Mouse (Mus musculus) megakaryocyte, embryonic 14.5 days (primary cell): ENCODE measurements at regions not wholly inside any gene's neighbourhood (a gene's known extent, or its start where the extent isn't known, plus 50 kb on each side); places are given as distances from the start of the nearest gene placed in this dataset.

ENCODE experiments used
- H3K27me3 ChIP-seq: replicated peaks from 2 replicates; pipeline ENCODE3; 2012; ENCODE audit warnings: inconsistent platforms
- H3K36me3 ChIP-seq: replicated peaks from 2 replicates; pipeline ENCODE3; 2012; ENCODE audit warnings: low read length, inconsistent platforms, mixed read lengths
- H3K4me1 ChIP-seq: 2 replicates; pipeline ENCODE4 v1.6.1; 2012; ENCODE audit warnings: inconsistent platforms
- H3K4me3 ChIP-seq: replicated peaks from 2 replicates; pipeline ENCODE3; 2012; ENCODE audit warnings: moderate library complexity, mild to moderate bottlenecking, inconsistent platforms
- H3K9me3 ChIP-seq: 2 replicates; pipeline ENCODE4 v1.6.1; 2012; ENCODE audit warnings: inconsistent platforms
- FLI1 ChIP-seq: IDR thresholded peaks from 2 replicates; pipeline ENCODE4 v1.6.1; 2012; ENCODE audit warnings: low read length, inconsistent platforms, mixed read lengths
- GATA1 ChIP-seq: IDR thresholded peaks from 3 replicates; pipeline ENCODE4 v1.6.1; 2012; ENCODE audit warnings: mixed read lengths, low read length, inconsistent platforms, borderline replicate concordance

DNA sequence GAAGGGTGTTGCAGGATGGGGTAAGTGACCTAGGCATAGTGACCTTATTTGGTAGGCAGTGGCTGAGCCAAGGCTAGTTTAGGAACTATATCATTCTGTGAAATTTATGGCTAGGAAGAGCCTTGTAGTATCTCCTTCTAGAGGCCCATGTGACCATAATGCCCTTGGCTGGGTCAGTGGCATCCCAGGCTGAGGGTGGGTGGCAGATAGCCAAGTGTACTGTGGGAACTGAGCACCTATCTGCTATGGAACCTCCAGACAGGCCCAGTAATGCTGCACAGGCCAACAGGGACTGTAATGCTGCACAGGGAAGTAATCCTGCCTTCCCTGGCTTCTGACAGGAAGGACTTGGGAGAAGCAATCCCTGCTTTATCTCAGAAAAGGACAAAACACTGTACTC is 500.6 kb upstream of the Mki67 start:
- H3K4me3 ChIP-seq, result no peak overlapping the region
- TF ChIP-seq GATA1, result no peak
- TF ChIP-seq FLI1, result no peak
- peaks cover 8% of the 10 kb centered on the region; the same call in 1 of the 2 replicates for H3K9me3 ChIP-seq
- H3K36me3 ChIP-seq, result no peaks in the 10 kb centered on the region
- no peaks in the 10 kb centered on the region for H3K4me1 ChIP-seq
- H3K27me3 ChIP-seq, result no peaks in the 10 kb centered on the region

DNA sequence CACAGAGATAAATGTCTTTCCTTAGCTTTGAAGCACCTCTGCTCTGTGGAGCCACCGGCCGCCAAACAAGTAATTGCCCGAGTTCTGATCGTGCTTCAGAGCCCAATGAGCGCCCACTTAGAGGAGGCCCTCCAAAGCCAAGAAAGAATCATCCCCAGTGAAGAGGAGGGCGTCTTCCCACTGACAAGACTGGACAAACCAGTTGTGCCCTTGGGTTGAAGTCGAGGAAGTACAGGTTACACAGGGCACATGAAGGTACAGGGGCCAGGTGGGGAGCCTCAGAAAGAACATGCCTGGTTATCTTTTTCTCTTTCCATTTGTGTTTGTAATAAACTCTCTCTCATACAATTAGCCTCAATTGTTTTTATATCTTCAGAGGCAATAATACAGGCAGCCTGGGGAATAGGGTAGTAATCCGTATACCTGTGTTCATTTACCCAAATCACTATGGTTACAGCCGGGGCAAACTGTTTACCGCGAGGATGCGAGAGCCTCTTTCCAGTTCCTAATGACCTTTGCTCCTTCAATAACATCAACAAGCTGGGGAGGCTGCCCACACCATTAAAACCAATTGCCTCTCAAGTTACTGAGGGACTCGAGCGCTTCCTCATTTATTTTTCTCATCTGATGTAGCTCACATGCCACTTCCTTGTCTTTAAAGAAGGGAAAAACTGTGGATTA is 503.5 kb upstream of the Mki67 start:
- H3K4me3 ChIP-seq, result no peak overlapping the region
- H3K4me1 ChIP-seq, result no peaks in the 10 kb centered on the region
- H3K9me3 ChIP-seq, result peaks cover 6% of the 10 kb centered on the region; the same call in 1 of the 2 replicates
- TF ChIP-seq FLI1 (no peak), GATA1 (no peak)
- H3K27me3 ChIP-seq, result no peaks in the 10 kb centered on the region
- H3K36me3 ChIP-seq, result no peaks in the 10 kb centered on the region

DNA sequence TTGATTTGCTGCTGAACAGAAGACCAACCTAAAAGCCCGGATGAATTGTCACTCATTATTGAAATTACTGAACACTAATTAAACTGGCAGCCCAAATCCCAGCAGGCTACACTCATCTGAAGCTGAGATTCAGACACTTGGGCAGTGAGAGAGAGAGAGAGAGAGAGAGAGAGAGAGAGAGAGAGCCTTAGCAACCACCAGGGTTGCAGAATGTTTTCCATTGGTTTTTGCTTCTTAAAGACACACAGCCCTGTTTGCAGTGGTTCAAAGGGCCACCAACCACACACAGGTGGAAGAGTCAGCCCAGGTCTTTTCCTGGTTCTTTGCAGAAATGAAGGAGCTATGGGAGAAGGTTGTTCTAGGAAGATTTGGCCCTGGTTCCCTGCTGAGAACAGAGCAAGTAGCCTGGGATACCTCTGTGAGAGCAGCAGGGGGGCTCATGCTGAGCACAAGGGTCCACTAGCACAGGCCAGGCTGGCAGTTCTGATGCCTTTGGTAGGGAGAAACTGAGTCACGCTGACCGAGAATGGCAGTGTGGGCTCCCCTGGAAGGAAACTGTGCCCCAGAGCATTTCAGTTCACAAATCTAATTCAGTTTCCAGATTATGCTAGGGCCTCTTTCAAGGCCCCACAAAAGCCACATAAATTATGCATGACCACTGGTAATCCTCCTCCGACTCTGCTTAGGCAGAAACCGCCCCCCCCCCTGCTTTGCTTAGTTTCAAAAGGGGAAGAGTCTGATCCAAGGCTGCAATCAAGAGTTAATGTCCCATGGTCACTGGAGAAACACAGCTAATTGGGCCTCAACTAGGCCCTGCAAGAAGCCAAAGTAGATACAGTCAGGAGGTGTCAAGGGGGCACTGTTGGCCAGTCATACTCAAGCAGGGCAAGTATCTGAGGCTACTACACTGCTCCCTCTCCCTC is 504.3 kb upstream of the Mki67 start:
- H3K4me3 ChIP-seq, result no peak overlapping the region
- H3K4me1 ChIP-seq, result no peaks in the 10 kb centered on the region
- H3K27me3 ChIP-seq, result no peaks in the 10 kb centered on the region
- H3K36me3 ChIP-seq, result no peaks in the 10 kb centered on the region
- no peak for TF ChIP-seq FLI1
- TF ChIP-seq GATA1, result no peak
- peaks cover under 1% of the 10 kb centered on the region; the same call in 1 of the 2 replicates for H3K9me3 ChIP-seq

GRCm38 (mm10) chr7:136221620-136222019 is 505.5 kb upstream of the Mki67 start:
- Histone ChIP-seq H3K27me3 (no peaks in the 10 kb centered on the region), H3K4me1 (no peaks in the 10 kb centered on the region), H3K9me3 (no peaks in the 10 kb centered on the region), H3K36me3 (no peaks in the 10 kb centered on the region), H3K4me3 (no peak overlapping the region)
- TF ChIP-seq FLI1, result no peak
- no peak for TF ChIP-seq GATA1

GRCm38 (mm10) chr7:136226031-136226430 is 509.9 kb upstream of the Mki67 start:
- no peaks in the 10 kb centered on the region for H3K4me1 ChIP-seq

DNA sequence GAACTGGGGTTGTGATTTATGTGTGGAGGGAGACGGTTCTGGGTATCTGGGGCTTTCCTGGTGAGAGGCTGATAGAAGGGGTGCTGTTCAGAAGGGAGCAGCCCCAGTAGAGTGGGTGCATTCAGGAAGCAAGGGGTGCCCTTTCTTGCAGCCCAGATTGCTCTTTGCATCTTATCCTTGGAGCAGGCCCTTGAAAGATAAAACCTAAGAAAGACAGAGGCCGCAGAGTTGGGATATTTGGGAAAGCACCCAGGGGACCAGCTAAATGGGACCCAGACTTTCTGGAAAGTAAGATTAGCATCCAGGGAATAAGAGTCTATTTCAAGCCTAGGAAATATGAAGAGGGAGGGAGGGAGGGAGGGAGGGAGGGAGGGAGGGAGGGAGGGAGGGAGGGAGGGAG is 512.2 kb upstream of the Mki67 start:
- Histone ChIP-seq H3K4me3 (no peak overlapping the region), H3K9me3 (no peaks in the 10 kb centered on the region), H3K4me1 (no peaks in the 10 kb centered on the region), H3K27me3 (no peaks in the 10 kb centered on the region), H3K36me3 (no peaks in the 10 kb centered on the region)
- TF ChIP-seq GATA1 (no peak), FLI1 (no peak)

More at GRCm38 (mm10) chr7:136226031-136226430, 509.9 kb upstream of the Mki67 start:
- no peak for TF ChIP-seq GATA1
- TF ChIP-seq FLI1, result no peak
- no peak overlapping the region for H3K4me3 ChIP-seq
- H3K9me3 ChIP-seq, result no peaks in the 10 kb centered on the region
- no peaks in the 10 kb centered on the region for H3K36me3 ChIP-seq
- no peaks in the 10 kb centered on the region for H3K27me3 ChIP-seq

DNA sequence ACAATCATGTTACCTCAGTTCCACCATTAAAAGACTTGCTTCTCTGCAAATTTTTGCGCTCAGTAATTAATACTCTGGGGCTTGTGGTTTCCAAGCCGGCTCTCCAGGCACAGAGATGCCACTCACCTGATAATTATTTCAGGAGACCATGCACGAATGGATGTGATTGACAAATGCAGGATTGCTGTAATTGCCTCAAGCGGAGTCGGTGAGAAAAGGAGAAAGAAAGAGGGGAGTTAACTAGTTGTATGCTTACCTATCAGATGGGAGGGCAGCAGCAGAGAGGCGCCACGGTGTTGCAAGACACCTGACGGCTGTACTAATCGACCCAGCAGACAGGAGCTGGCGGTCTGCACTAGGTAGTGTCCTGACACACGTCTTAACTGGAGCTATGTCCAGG is 513.4 kb upstream of the Mki67 start:
- H3K4me3 ChIP-seq, result no peak overlapping the region
- no peaks in the 10 kb centered on the region for H3K9me3 ChIP-seq
- no peaks in the 10 kb centered on the region for H3K4me1 ChIP-seq
- TF ChIP-seq GATA1 (no peak), FLI1 (no peak)
- no peaks in the 10 kb centered on the region for H3K27me3 ChIP-seq
- no peaks in the 10 kb centered on the region for H3K36me3 ChIP-seq

- no peaks in the 10 kb centered on the region for H3K36me3 ChIP-seq
- H3K4me3 ChIP-seq, result no peak overlapping the region
- H3K27me3 ChIP-seq, result no peaks in the 10 kb centered on the region
- no peaks in the 10 kb centered on the region for H3K4me1 ChIP-seq
- TF ChIP-seq GATA1, result no peak
- TF ChIP-seq FLI1, result no peak
- no peaks in the 10 kb centered on the region for H3K9me3 ChIP-seq
Measured at GRCm38 (mm10) chr7:136232177-136232576, 516.0 kb upstream of the Mki67 start.

DNA sequence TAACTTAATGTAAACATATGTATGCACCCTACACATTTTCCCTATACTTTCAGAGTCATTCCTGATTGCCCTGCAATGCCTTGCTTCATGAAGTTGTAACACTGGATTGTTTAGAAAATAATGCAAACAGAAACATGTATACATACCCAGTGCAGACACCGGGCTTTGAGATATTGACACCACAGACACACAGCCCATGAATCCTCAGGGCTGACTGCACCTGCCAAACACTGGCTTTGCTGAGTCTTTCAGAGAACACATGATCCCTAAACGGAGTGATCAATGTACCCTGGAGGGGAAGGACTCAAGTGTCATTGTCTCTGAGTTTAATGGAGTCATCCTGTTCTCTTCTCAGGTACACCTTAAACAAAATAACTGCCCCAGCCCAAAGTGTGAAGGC is 519.4 kb upstream of the Mki67 start:
- H3K9me3 ChIP-seq, result peaks cover 4% of the 10 kb centered on the region; the same call in 1 of the 2 replicates
- no peaks in the 10 kb centered on the region for H3K27me3 ChIP-seq
- H3K4me1 ChIP-seq, result no peaks in the 10 kb centered on the region
- TF ChIP-seq GATA1 (no peak), FLI1 (no peak)
- H3K4me3 ChIP-seq, result no peak overlapping the region
- no peaks in the 10 kb centered on the region for H3K36me3 ChIP-seq

DNA sequence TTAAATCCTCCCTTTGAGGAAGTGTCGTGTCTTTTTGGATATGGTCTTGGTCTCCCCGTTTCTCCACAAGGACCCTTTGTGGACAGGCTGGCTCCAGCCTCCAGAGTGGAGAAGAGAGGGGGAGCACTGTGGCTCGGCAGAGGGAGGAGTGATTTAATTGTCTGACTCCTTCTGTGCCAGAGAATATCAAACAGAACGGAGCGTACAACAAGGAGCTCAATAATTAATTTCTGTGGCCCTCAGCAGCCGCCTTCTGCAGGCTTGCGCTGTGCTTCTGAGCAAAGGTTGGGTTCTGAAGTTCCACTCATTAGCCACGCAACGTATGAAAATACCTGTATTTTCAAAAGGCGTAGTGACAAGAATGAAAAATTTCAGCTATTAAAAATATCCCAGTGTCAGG is 520.2 kb upstream of the Mki67 start:
- Histone ChIP-seq H3K4me3 (no peak overlapping the region), H3K9me3 (peaks cover 4% of the 10 kb centered on the region; the same call in 1 of the 2 replicates), H3K27me3 (no peaks in the 10 kb centered on the region), H3K4me1 (no peaks in the 10 kb centered on the region), H3K36me3 (no peaks in the 10 kb centered on the region)
- no peak for TF ChIP-seq GATA1
